Mouse (Mus musculus) heart, adult 2 months (tissue): ENCODE results near the gene Cpxm2.

Experiments used
- CTCF ChIP-seq: fragments of 200-600 bp; IDR thresholded peaks from 2 replicates; pipeline ENCODE4 v1.8.1; 2022; ENCODE audit warnings: antibody characterized with exemption, mild to moderate bottlenecking, moderate library complexity
- POLR2A ChIP-seq: fragments of 200-500 bp; IDR thresholded peaks from 2 replicates; pipeline ENCODE4 v1.6.1; 2011; ENCODE audit warnings: mild to moderate bottlenecking, low read depth, low read length, control low read depth; ENCODE audit not compliant: insufficient read depth

- TF ChIP-seq CTCF: no peak
- no peak for TF ChIP-seq POLR2A
Observed at GRCm38 (mm10) chr7:132075825-132076224, 78.7 kb downstream of the Cpxm2 start.
